Mouse (Mus musculus) layer of hippocampus, adult 18-20 months (tissue): ENCODE results near the gene Nup88. TPM values are rescaled to one million over a fixed set of nuclear protein-coding genes. Genes with fewer than 3 reads are reported as not detected.
"Not testable (repeated sequence)": the region's sequence is repeated elsewhere in the genome, so short reads cannot be mapped to it uniquely, and the experiment has no call there.

Experiments
- DNase-seq, 2 experiments: peaks; one replicate each; pipeline ENCODE4 v3.0.0; 2022; ENCODE audit warnings: low spot score in 2 of 2
- total RNA-seq, 2 experiments: library from RNA; stranded (reverse); gene quantifications; 2 replicates each; pipeline ENCODE4 v1.2.3; 2021

Gene Nup88
- total RNA-seq, 2 experiments from 2014 or later: 49.1 to 49.6 TPM

DNA sequence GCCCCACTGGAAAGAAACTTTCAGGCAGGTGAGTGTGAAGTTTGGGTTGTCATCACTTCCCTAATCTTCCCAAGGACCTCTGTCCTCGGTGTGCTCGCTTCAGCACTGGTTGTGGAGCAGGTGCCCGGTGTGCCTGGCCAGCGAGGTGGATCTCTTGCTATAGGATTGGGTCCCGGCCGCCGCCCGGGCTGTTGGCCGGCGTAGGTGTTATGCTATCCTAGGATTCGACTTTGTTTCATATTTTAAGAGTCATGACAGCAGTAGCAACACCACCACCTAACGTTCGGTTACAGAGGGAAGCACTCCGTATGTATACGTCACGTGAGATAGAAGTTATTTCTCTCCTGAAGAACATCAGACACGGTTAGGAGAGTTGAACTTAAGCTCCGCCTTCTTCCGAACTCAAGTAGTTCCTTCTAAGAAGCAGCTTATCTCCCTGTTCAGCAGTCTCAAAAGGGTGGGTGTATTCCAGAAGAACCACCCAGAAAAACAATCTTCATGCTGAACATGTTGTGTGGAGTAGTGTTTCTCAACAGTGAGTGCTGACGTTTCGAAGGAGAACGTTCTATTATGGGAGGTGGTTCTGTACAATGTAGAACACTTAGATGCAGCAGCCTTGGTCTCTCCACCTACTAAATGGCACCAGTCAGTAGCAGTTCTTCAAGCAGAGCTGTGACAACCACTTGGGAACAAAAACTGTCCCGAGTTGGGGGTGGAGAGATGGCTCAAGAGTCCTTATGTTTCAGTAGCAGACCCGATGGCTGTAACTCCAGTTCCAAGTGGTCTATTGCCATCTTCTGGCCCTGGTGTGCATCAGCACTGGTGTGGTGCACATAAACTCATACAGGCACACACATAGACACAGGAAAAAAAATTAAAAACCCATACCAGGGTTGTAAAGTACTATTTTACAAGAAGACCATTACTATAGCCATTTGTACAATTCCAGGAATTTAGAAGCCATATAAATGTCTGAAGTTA, 1.1 kb upstream of the Nup88 start:
- DNase-seq: peak in 1 of 2 experiments; percentile 33

GRCm38 (mm10) chr11:70969271-70969794, 440 bp downstream of the Nup88 start:
- no peak for DNase-seq

GRCm38 (mm10) chr11:70964222-70964907, 5.4 kb downstream of the Nup88 start:
- DNase-seq: no peak

GRCm38 (mm10) chr11:70960786-70961554, 8.8 kb downstream of the Nup88 start:
- DNase-seq: peak in 1 of 2 experiments; percentile 39

GRCm38 (mm10) chr11:70954711-70955110, 15.1 kb downstream of the Nup88 start:
- DNase-seq: no peak

DNA sequence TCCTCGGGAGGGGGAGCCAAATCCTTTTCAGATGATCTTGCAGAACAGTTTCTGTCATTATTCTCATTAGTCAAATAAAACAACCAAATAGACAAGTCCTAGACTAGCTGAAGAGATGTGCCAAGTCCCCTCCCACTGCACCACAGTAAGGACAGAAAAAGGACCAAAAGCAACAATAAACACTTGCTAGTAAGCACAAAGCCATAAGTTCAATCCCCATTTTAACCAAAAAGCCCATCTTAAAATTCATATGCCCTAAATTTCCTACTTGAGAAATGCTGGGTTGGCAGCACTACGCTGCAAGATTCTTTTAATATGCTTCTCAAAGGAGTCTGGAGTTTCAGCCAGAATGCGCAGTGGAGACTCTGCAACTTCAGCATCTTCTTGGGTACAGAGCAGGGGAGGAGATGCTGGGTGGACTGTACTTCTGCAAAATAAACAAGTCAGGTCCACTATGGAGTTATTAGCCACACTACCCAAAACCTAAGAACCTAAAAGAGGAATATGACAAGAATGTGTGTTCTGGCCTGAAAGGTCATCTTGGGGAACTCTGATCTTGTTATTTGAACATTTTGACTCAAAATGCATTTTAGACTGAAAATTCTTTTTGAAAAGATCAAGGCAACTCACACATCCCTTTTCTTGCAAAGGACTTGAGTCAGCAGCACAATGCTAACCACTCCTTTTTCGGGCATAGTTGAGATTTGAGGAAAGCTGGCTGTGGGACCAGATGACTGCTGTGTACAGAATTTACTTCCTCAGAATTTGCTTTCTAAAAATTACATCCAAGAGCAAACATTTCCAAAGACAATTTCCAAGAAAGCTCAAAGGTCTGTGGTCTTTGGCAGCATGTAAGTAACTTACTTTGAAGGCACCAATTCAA, 24.6 kb downstream of the Nup88 start:
- no peak for DNase-seq

DNA sequence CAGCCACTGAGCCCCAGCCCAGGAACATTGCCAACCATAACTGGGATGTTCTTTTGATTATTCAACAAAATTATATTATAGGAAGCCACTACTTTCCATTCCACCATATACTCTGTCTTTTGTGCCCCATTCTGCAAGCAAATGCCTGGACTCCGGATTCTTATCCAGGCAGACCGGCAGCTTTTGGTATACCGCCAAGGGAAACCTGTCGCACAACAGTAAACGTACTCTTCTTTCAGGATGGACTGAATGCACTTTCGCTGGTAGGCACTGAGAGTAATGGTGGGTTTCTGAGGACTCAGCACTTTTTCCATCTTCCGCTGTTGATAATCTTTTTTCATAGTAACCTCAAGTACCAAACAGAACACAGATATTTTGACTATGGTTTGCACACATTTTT, 26.1 kb downstream of the Nup88 start:
- no peak for DNase-seq

DNA sequence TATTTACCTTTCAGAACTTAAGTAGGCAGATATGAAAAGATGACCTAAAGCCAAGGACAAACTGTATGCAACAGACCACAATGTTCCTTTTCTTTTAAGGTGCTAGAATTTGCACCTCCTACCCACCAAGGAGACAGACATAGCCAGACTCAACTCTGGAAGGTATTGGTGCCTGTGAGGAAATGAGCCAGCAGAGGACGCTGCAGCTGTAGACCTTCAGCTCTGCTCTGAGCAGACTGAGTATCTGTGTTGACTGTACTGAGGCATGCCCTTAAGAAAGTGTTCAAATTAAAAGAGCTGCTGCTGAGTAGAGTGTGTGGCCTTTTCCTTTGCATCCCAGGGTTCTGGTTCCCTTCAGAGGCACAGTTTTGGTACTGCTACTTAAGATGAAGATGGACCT, 27.2 kb downstream of the Nup88 start:
- DNase-seq: no peak

GRCm38 (mm10) chr11:70935316-70935715, 34.5 kb downstream of the Nup88 start:
- no peak for DNase-seq

DNA sequence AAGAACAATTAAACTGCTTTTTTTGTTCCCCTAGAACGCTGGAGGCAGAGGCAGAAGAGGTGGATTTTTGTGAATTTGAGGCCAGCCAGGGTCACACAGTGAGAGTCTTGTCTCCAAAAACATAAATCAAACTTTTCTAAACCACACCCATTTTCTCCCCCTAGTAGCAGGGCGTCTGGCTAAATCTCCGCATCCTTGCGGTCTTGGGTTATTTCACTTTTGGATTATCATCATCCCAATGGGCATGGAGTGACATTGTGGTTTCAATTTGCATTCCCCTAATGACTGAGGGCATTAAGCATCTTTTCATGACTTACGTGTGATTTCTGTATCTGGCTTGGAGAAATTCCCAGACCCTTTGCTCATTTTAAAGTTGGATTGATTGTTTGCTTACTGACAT, 38.3 kb downstream of the Nup88 start:
- no peak for DNase-seq

- no peak for DNase-seq
These were observed 50.2 kb downstream of the Nup88 start for GRCm38 (mm10) chr11:70919524-70919923.

DNA sequence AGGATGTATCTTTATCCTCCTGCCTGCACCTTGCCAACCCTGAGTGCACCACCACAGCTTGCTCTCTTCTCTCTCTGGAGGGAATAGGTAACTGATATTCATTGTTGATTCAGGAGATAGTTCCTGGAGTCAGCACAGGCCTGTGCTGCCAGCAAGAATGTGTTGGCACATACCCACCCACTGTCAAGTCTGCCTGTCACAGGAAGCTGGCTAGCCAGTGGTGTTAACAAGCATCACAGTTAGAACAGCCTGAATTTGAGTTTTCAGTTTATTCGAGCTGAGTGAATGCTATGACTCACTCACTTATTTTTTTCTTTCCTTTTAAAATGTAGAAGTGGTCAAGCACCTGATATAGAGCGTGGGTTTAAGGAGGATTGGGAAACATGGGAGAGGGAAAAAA, 51.9 kb downstream of the Nup88 start:
- DNase-seq: peak; percentile 33 to 53

DNA sequence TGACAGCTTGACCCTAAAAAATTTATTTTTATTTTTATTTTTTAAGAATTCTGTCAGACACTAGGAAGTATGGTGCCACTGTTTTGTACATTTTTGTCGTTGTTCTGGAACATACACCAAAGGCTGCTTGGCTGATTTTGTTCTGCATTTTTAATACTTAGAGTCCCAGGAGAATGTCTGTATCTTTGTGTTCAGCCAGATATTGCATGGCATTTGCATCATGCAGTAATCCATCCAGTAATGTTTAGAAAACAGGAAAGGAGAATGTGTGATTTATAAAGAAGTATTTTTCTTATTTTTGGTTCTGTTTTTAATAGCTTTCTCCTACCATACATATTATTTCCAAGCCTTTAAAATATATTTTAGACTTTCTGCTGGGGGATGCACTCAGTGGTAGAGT, 57.9 kb downstream of the Nup88 start:
- no peak for DNase-seq

GRCm38 (mm10) chr11:70911323-70911722, 58.5 kb downstream of the Nup88 start:
- no peak for DNase-seq

DNA sequence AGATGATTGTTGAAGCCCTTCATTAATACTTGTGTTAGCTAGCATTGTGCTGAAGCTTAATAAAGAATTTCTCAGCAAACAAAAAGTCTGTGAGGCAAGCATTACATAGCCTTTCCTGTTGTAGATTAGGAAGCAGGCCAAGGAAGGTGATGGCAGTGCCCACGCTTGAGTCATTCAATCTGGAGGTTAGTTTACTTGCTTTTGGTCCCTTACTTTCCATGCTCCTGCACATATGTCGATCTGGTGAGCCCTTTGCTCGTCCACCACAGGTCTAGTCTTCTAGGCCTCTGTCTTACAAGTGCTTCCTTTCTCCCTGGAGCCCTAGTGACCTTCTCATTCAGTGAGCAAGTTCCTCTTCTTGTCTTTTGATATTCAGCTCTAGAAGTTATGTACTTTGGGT, 63.1 kb downstream of the Nup88 start:
- peak in 1 of 2 experiments; percentile 33 for DNase-seq

DNA sequence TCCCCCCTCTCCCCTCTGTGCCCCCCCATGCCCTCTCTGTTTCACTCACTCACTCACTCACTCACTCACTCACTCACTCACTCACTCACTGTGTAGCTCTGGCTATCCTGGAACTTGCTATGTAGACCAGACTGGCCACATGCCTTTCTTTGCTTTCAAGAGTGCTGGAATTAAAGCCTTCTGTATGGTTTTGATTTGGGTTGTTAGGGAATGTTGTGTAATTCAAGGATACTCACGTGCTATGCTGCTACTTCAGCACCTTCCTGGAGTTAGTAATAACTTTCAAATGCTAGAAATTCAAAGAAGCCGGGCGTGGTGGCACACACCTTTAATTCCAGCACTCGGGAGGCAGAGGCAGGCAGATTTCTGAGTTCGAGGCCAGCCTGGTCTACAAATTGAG, 71.6 kb downstream of the Nup88 start:
- DNase-seq: not testable (repeated sequence)

DNA sequence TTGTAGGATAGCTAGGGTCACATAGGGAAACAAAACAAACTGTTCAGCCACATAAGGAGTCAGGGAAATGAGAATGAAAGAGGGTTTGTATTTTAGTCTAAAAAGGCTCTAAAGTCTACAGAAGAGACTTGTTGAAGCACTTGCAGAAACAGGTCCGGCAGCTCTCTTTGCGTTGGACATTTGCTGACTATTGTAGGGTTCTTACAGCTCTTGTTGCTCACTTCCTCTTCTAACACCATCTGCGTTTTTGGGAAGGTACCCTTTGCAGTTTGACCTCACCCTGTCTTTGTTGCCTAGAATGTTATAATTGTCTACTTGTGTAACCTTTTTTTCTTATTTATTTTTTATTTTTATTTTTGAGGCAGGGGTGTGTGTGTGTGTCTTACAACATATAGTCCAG, 72.1 kb downstream of the Nup88 start:
- DNase-seq: no peak
